In genomic region chr3:145988684-145989575, GRCm38 (mm10) we compare ENCODE assay signal across 7 mouse cellular contexts. TPM values are rescaled to one million over a fixed set of nuclear protein-coding genes. Genes with fewer than 3 reads are reported as not detected.
DNase-seq lines count a peak whose midpoint lies in the region; ATAC-seq and TF ChIP-seq lines count a peak whose summit lies in the region.

No protein-coding gene starts in this region.

- H3K27me3 ChIP-seq in testis, adult 2 months (ENCODE audit: control insufficient read depth, insufficient read depth, low read length) = no peaks in the 10 kb centered on the region
- H3K27me3 ChIP-seq in embryonic facial prominence, embryonic 10.5 days (replicated peaks; ENCODE audit: low read depth, poor library complexity, severe bottlenecking) = peaks cover 37% of the 10 kb centered on the region
- 0 out of 2 replicates have a peak, but pooled peaks cover 4% of the 10 kb centered on the region for H3K27me3 ChIP-seq in hindbrain, postnatal 0 days (ENCODE audit: insufficient read depth, low read length)
- H3K27me3 ChIP-seq in midbrain, postnatal 0 days (ENCODE audit: insufficient read depth, low read length) = peaks cover 14% of the 10 kb centered on the region

- peak overlapping the region; percentile 79 for H3K4me2 ChIP-seq in hindbrain, postnatal 0 days (ENCODE audit: low read depth, low read length)
- H3K4me2 ChIP-seq in midbrain, postnatal 0 days (ENCODE audit: low read depth, low read length, poor library complexity, severe bottlenecking) = peak overlapping the region; percentile 69

- peak; percentile 24 for ATAC-seq in hindbrain, postnatal 0 days
- no peak for ATAC-seq in midbrain, postnatal 0 days (ENCODE audit: low FRiP score)

- peak overlapping the region; percentile 66 for H3K27ac ChIP-seq in testis, adult 2 months (ENCODE audit: control insufficient read depth, insufficient read depth, low read depth, low read length)
- H3K27ac ChIP-seq in embryonic facial prominence, embryonic 10.5 days (replicated peaks) = peak overlapping the region; percentile 93
- 0 out of 2 replicates have a peak overlapping the region, but pooled peaks have one; percentile 65 for H3K27ac ChIP-seq in hindbrain, postnatal 0 days
- H3K27ac ChIP-seq in midbrain, postnatal 0 days (ENCODE audit: low read depth, low read length) = no peak overlapping the region

- DNase-seq in testis, postnatal 14 days (ENCODE audit: low spot score) = no peak
- DNase-seq in embryonic facial prominence, embryonic 10.5 days (ENCODE audit: low spot score) = peak; percentile 21
- no peak for DNase-seq in hindbrain, postnatal 0 days (ENCODE audit: low spot score)
- no peak for DNase-seq in midbrain, postnatal 0 days (ENCODE audit: low spot score)
- no peak for DNase-seq in frontal cortex, postnatal 10 days (ENCODE audit: low spot score in 2 of 2)
- DNase-seq in frontal cortex, adult 2 months (ENCODE audit: extremely low spot score in 1 of 2, low spot score in 1 of 2) = no peak

- H3K9me3 ChIP-seq in embryonic facial prominence, embryonic 10.5 days = no peaks in the 10 kb centered on the region
- H3K9me3 ChIP-seq in hindbrain, postnatal 0 days (ENCODE audit: low read length) = no peaks in the 10 kb centered on the region
- no peaks in the 10 kb centered on the region for H3K9me3 ChIP-seq in midbrain, postnatal 0 days (ENCODE audit: low read length)

- H3K9ac ChIP-seq in hindbrain, postnatal 0 days (replicated peaks; ENCODE audit: low read length) = peak overlapping the region; percentile 59
- H3K9ac ChIP-seq in midbrain, postnatal 0 days (replicated peaks; ENCODE audit: low read length, poor library complexity, severe bottlenecking) = peak overlapping the region; percentile 65

- no peak for TF ChIP-seq CTCF in testis, adult 2 months (IDR thresholded peaks at IDR 0.05; ENCODE audit: control insufficient read depth, insufficient read depth, insufficient replicate concordance, low read depth, low read length)
- TF ChIP-seq CTCF in hindbrain, postnatal 0 days (IDR thresholded peaks at IDR 0.05; ENCODE audit: low read depth) = no peak
- TF ChIP-seq CTCF in midbrain, postnatal 0 days (IDR thresholded peaks at IDR 0.05) = no peak

- WGBS in embryonic facial prominence, embryonic 10.5 days = under 1% methylated on average over 45 of the region's 45 CpGs
- under 1% methylated on average over 43 of the region's 45 CpGs for WGBS in hindbrain, postnatal 0 days
- under 1% methylated on average over 45 of the region's 45 CpGs for WGBS in midbrain, postnatal 0 days

- H3K36me3 ChIP-seq in testis, adult 2 months (ENCODE audit: control insufficient read depth, insufficient read depth, low read length) = no peaks in the 10 kb centered on the region
- H3K36me3 ChIP-seq in embryonic facial prominence, embryonic 10.5 days (replicated peaks) = peaks cover 4% of the 10 kb centered on the region; the same call in 1 of the 2 replicates
- no peaks in the 10 kb centered on the region for H3K36me3 ChIP-seq in hindbrain, postnatal 0 days (ENCODE audit: insufficient read depth, low read length)
- no peaks in the 10 kb centered on the region for H3K36me3 ChIP-seq in midbrain, postnatal 0 days (ENCODE audit: insufficient read depth, low read length)

- H3K4me3 ChIP-seq in testis, adult 2 months (ENCODE audit: control insufficient read depth, low read depth, low read length) = peak overlapping the region; percentile 89
- H3K4me3 ChIP-seq in embryonic facial prominence, embryonic 10.5 days = peak overlapping the region; percentile 82
- peak overlapping the region; percentile 66 for H3K4me3 ChIP-seq in hindbrain, postnatal 0 days (ENCODE audit: low read length)
- peak overlapping the region; percentile 66 for H3K4me3 ChIP-seq in midbrain, postnatal 0 days (ENCODE audit: low read depth, low read length)

- TF ChIP-seq POLR2A in testis, adult 2 months (IDR thresholded peaks at IDR 0.05; ENCODE audit: control insufficient read depth, low read depth, low read length) = no peak

- H3K4me1 ChIP-seq in testis, adult 2 months (ENCODE audit: control insufficient read depth, insufficient read depth, low read length) = peaks cover 12% of the 10 kb centered on the region
- H3K4me1 ChIP-seq in embryonic facial prominence, embryonic 10.5 days = peaks cover 52% of the 10 kb centered on the region
- no peaks in the 10 kb centered on the region for H3K4me1 ChIP-seq in hindbrain, postnatal 0 days (ENCODE audit: insufficient read depth, low read length)
- no peaks in the 10 kb centered on the region for H3K4me1 ChIP-seq in midbrain, postnatal 0 days (ENCODE audit: insufficient read depth, low read length)

RNA-seq across cellular contexts. Expression of gene Syde2, which starts 1.3 kb away (rescaled TPM):
- polyA plus RNA-seq in testis, adult 2 months (2012; rRNA removed) = 0.72 and 0.77 TPM in 2 replicates
- polyA plus RNA-seq in embryonic facial prominence, embryonic 10.5 days (2016; fragmentation: Nextera tagmentation; extraction: Ambion mirVana) = 1.4 TPM in 2 replicates
- total RNA-seq in hindbrain, postnatal 0 days (2014; rRNA removed) = 4.7 and 5.1 TPM in 2 replicates
- polyA plus RNA-seq in hindbrain, postnatal 0 days (2015; fragmentation: Nextera tagmentation; extraction: Ambion mirVana) = 0.47 and 0.61 TPM in 2 replicates
- 4.2 and 4.7 TPM in 2 replicates for total RNA-seq in midbrain, postnatal 0 days (2014; rRNA removed)
- polyA plus RNA-seq in midbrain, postnatal 0 days (2015; fragmentation: Nextera tagmentation; extraction: Ambion mirVana) = 0.28 and 0.32 TPM in 2 replicates
- 3.3 and 3.5 TPM in 2 replicates for polyA plus RNA-seq in frontal cortex, adult 2 months (2012; rRNA removed)

RNA-seq across cellular contexts. Expression of gene 2410004B18Rik, which starts 51.1 kb away (rescaled TPM):
- 12.1 and 13.0 TPM in 2 replicates for polyA plus RNA-seq in testis, adult 2 months (2012; rRNA removed)
- 51.1 and 53.1 TPM in 2 replicates for polyA plus RNA-seq in embryonic facial prominence, embryonic 10.5 days (2016; fragmentation: Nextera tagmentation; extraction: Ambion mirVana)
- total RNA-seq in hindbrain, postnatal 0 days (2014; rRNA removed) = 30.8 and 33.3 TPM in 2 replicates
- 69.5 and 75.0 TPM in 2 replicates for polyA plus RNA-seq in hindbrain, postnatal 0 days (2015; fragmentation: Nextera tagmentation; extraction: Ambion mirVana)
- 48.9 and 55.1 TPM in 2 replicates for total RNA-seq in midbrain, postnatal 0 days (2014; rRNA removed)
- polyA plus RNA-seq in midbrain, postnatal 0 days (2015; fragmentation: Nextera tagmentation; extraction: Ambion mirVana) = 83.8 and 87.3 TPM in 2 replicates
- polyA plus RNA-seq in frontal cortex, adult 2 months (2012; rRNA removed) = 38.7 and 39.9 TPM in 2 replicates
